Mouse (Mus musculus) C2C12 (cell line): ENCODE measurements around the gene Smg1.

Experiments
- CTCF ChIP-seq: IDR thresholded peaks from one replicate; pipeline ENCODE4 v1.5.1; 2011; ENCODE audit not compliant: control insufficient read depth, insufficient read depth, insufficient read length
- MYOD1 ChIP-seq: IDR thresholded peaks from one replicate; pipeline ENCODE4 v1.6.1; 2011; ENCODE audit warnings: low read depth; ENCODE audit not compliant: control insufficient read depth, insufficient read length

DNA sequence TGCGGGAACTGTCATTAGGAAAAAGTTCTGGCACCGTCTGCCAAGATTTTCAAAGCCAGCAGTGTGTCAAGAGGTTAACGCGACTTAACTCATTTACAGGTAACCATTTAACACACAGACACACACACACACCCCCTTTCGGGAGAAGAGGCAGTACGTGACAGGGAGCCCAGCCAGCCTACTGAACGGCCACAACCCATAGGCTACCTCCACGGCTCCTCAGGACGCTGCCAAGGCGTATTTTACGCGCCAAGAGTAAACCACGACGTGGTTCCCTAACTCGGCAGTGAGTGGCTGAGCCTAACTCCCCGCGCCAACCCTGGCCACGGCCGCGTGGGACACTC is 128.0 kb downstream of the Smg1 start:
- TF ChIP-seq CTCF (no peak), MYOD1 (no peak)
